Comparison of ENCODE assay signal across 8 mouse cellular contexts in genomic region chr11:101462583-101463440, GRCm38 (mm10). TPM values are rescaled to one million over a fixed set of nuclear protein-coding genes. Genes with fewer than 3 reads are reported as not detected.
A peak's percentile ranks its signal among the peaks of the same experiment; 100 is the strongest.
DNase-seq lines count a peak whose midpoint lies in the region; ATAC-seq and TF ChIP-seq lines count a peak whose summit lies in the region.

No protein-coding gene starts in this region.

- peak overlapping the region; percentile 27; the same call in 1 of the 2 replicates for H3K27ac ChIP-seq in hindbrain, postnatal 0 days
- H3K27ac ChIP-seq in midbrain, embryonic 16.5 days (ENCODE audit: low read length), result peak overlapping the region; percentile 53

- no peaks in the 10 kb centered on the region for H3K9me3 ChIP-seq in hindbrain, postnatal 0 days (ENCODE audit: low read length)
- no peaks in the 10 kb centered on the region for H3K9me3 ChIP-seq in midbrain, embryonic 16.5 days (replicated peaks; ENCODE audit: control insufficient read depth, low read length, poor library complexity, severe bottlenecking)

- peak; percentile 50; the same call in 1 of the 2 replicates for ATAC-seq in hindbrain, postnatal 0 days
- peak; percentile 40; the same call in 1 of the 2 replicates for ATAC-seq in midbrain, embryonic 16.5 days

- peak overlapping the region; percentile 77 for H3K4me3 ChIP-seq in hindbrain, postnatal 0 days (ENCODE audit: low read length)
- H3K4me3 ChIP-seq in midbrain, embryonic 16.5 days (ENCODE audit: low read depth, low read length), result peak overlapping the region; percentile 98; the same call in 1 of the 2 replicates

- no peak overlapping the region for H3K9ac ChIP-seq in hindbrain, postnatal 0 days (replicated peaks; ENCODE audit: low read length)
- H3K9ac ChIP-seq in midbrain, embryonic 16.5 days (ENCODE audit: low read depth, low read length), result peak overlapping the region; percentile 45

- peaks cover 19% of the 10 kb centered on the region for H3K4me1 ChIP-seq in hindbrain, postnatal 0 days (ENCODE audit: insufficient read depth, low read length)
- peaks cover 39% of the 10 kb centered on the region for H3K4me1 ChIP-seq in midbrain, embryonic 16.5 days (ENCODE audit: control insufficient read depth, insufficient read depth, low read length)

- 20% methylated on average over 13 of the region's 13 CpGs for WGBS in hindbrain, postnatal 0 days
- WGBS in midbrain, embryonic 16.5 days, result 26% methylated on average over 13 of the region's 13 CpGs

- H3K4me2 ChIP-seq in hindbrain, postnatal 0 days (ENCODE audit: low read depth, low read length), result peak overlapping the region; percentile 75
- H3K4me2 ChIP-seq in midbrain, embryonic 16.5 days (ENCODE audit: low read length), result peak overlapping the region; percentile 79

- no peak for TF ChIP-seq CTCF in hindbrain, postnatal 0 days (IDR thresholded peaks at IDR 0.05; ENCODE audit: low read depth)

- DNase-seq in heart, adult 11 months, result peak; percentile 89
- no peak for DNase-seq in heart, adult 18-20 months
- peak; percentile 78 for DNase-seq in embryo, embryonic 10.5 days (ENCODE audit: low spot score)
- peak; percentile 73 for DNase-seq in hindbrain, postnatal 0 days (ENCODE audit: low spot score)
- no peak for DNase-seq in layer of hippocampus, postnatal 10 days (ENCODE audit: low spot score in 2 of 2)
- DNase-seq in adrenal gland, postnatal 25 days, result no peak
- no peak for DNase-seq in left cerebral cortex, adult 9 months (ENCODE audit: low spot score in 2 of 2)

- no peaks in the 10 kb centered on the region for H3K27me3 ChIP-seq in hindbrain, postnatal 0 days (ENCODE audit: insufficient read depth, low read length)
- H3K27me3 ChIP-seq in midbrain, embryonic 16.5 days (ENCODE audit: control insufficient read depth, insufficient read depth, low read depth, low read length), result no peaks in the 10 kb centered on the region

- peaks cover 38% of the 10 kb centered on the region for H3K36me3 ChIP-seq in hindbrain, postnatal 0 days (ENCODE audit: insufficient read depth, low read length)
- H3K36me3 ChIP-seq in midbrain, embryonic 16.5 days (ENCODE audit: control insufficient read depth, insufficient read depth, low read length), result peaks cover 33% of the 10 kb centered on the region

RNA-seq across cellular contexts. Expression of gene Rnd2, which starts 2.0 kb away (rescaled TPM):
- 1 to 10 TPM; 5.1 to 6.2 TPM for total RNA-seq in heart, adult 18-20 months (2021)
- total RNA-seq in hindbrain, postnatal 0 days (2014; rRNA removed), result 103 and 140 TPM in 2 replicates
- polyA plus RNA-seq in hindbrain, postnatal 0 days (2015; fragmentation: Nextera tagmentation; extraction: Ambion mirVana), result 143 and 154 TPM in 2 replicates
- polyA plus RNA-seq in midbrain, embryonic 16.5 days (2015; fragmentation: Nextera tagmentation; extraction: Ambion mirVana), result 67.7 and 76.5 TPM in 2 replicates
- 100 to 1,000 TPM; 166 to 176 TPM for total RNA-seq in layer of hippocampus, postnatal 10 days (2021)
- total RNA-seq in adrenal gland, postnatal 25 days (2021), result 8.1 and 11.1 TPM in 2 replicates

RNA-seq across cellular contexts. Expression of gene Vat1, which starts 3.2 kb away (rescaled TPM):
- 10 to 100 TPM; 23.7 to 24.6 TPM for total RNA-seq in heart, adult 18-20 months (2021)
- 290 and 295 TPM in 2 replicates for total RNA-seq in hindbrain, postnatal 0 days (2014; rRNA removed)
- 106 and 114 TPM in 2 replicates for polyA plus RNA-seq in hindbrain, postnatal 0 days (2015; fragmentation: Nextera tagmentation; extraction: Ambion mirVana)
- 134 and 145 TPM in 2 replicates for polyA plus RNA-seq in midbrain, embryonic 16.5 days (2015; fragmentation: Nextera tagmentation; extraction: Ambion mirVana)
- 10 to 100 TPM; 67.0 to 77.7 TPM for total RNA-seq in layer of hippocampus, postnatal 10 days (2021)
- total RNA-seq in adrenal gland, postnatal 25 days (2021), result 104 and 112 TPM in 2 replicates

RNA-seq across cellular contexts. Expression of gene Ifi35, which starts 14.6 kb away (rescaled TPM):
- total RNA-seq in heart, adult 18-20 months (2021), result 10 to 100 TPM; 14.0 to 16.2 TPM
- 3.9 and 4.2 TPM in 2 replicates for total RNA-seq in hindbrain, postnatal 0 days (2014; rRNA removed)
- polyA plus RNA-seq in hindbrain, postnatal 0 days (2015; fragmentation: Nextera tagmentation; extraction: Ambion mirVana), result 5.3 and 5.8 TPM in 2 replicates
- polyA plus RNA-seq in midbrain, embryonic 16.5 days (2015; fragmentation: Nextera tagmentation; extraction: Ambion mirVana), result 2.5 and 3.1 TPM in 2 replicates
- total RNA-seq in layer of hippocampus, postnatal 10 days (2021), result 1 to 10 TPM; 2.2 to 2.5 TPM
- total RNA-seq in adrenal gland, postnatal 25 days (2021), result 33.5 and 39.5 TPM in 2 replicates

RNA-seq across cellular contexts. Expression of gene Rpl27, which starts 20.7 kb away (rescaled TPM):
- 10 to 100 TPM; 45.0 to 48.0 TPM for total RNA-seq in heart, adult 18-20 months (2021)
- total RNA-seq in hindbrain, postnatal 0 days (2014; rRNA removed), result 535 and 538 TPM in 2 replicates
- 276 and 282 TPM in 2 replicates for polyA plus RNA-seq in hindbrain, postnatal 0 days (2015; fragmentation: Nextera tagmentation; extraction: Ambion mirVana)
- 185 and 220 TPM in 2 replicates for polyA plus RNA-seq in midbrain, embryonic 16.5 days (2015; fragmentation: Nextera tagmentation; extraction: Ambion mirVana)
- total RNA-seq in layer of hippocampus, postnatal 10 days (2021), result 10 to 100 TPM; 66.9 to 67.8 TPM
- 74.2 and 91.6 TPM in 2 replicates for total RNA-seq in adrenal gland, postnatal 25 days (2021)

RNA-seq across cellular contexts. Expression of gene Ptges3l, which starts 37.7 kb away (rescaled TPM):
- 10 to 100 TPM; 52.7 to 61.5 TPM for total RNA-seq in heart, adult 18-20 months (2021)
- total RNA-seq in hindbrain, postnatal 0 days (2014; rRNA removed), result 0.31 and 0.58 TPM in 2 replicates
- polyA plus RNA-seq in hindbrain, postnatal 0 days (2015; fragmentation: Nextera tagmentation; extraction: Ambion mirVana), result 3.8 and 4.6 TPM in 2 replicates
- polyA plus RNA-seq in midbrain, embryonic 16.5 days (2015; fragmentation: Nextera tagmentation; extraction: Ambion mirVana), result 3.0 and 3.1 TPM in 2 replicates
- total RNA-seq in layer of hippocampus, postnatal 10 days (2021), result 1 to 10 TPM; 1.3 to 1.9 TPM
- total RNA-seq in adrenal gland, postnatal 25 days (2021), result 3.2 and 3.9 TPM in 2 replicates

Comparison
In these comparisons a context has a peak if more than half of its experiments do, and no peak if none do; other contexts are left out.
1. DNase-seq: peak in heart, adult 11 months (single experiment), embryo, embryonic 10.5 days (single experiment) and hindbrain, postnatal 0 days (single experiment); none in heart, adult 18-20 months (0 of 2), layer of hippocampus, postnatal 10 days (0 of 2), adrenal gland, postnatal 25 days (single experiment) and left cerebral cortex, adult 9 months (0 of 2).